Mouse (Mus musculus) limb, embryonic 12.5 days (tissue): Measurements from ENCODE around the gene Olah. TPM values are rescaled to one million over a fixed set of nuclear protein-coding genes. Genes with fewer than 3 reads are reported as not detected.

Experiments
- ATAC-seq: fragments of 200-750 bp; cut with Nextera tagmentation; 2 replicates; pipeline ENCODE4 v1.8.0; 2017; ENCODE audit warnings: low read depth, moderate TSS enrichment; ENCODE audit not compliant: insufficient number of reproducible peaks, insufficient read depth, low FRiP score, low TSS enrichment
- H3K27ac ChIP-seq: fragments of 300-500 bp; sonication (generic); 2 replicates; pipeline ENCODE4 v1.5.1; 2016; ENCODE audit warnings: mild to moderate bottlenecking, moderate library complexity
- H3K27me3 ChIP-seq: fragments of 300-500 bp; sonication (generic); 2 replicates; pipeline ENCODE4 v1.6.1; 2016; ENCODE audit warnings: mild to moderate bottlenecking, moderate library complexity
- H3K36me3 ChIP-seq: fragments of 300-500 bp; sonication (generic); 2 replicates; pipeline ENCODE4 v1.6.1; 2016; ENCODE audit warnings: mild to moderate bottlenecking, moderate library complexity
- H3K4me1 ChIP-seq: fragments of 300-500 bp; sonication (generic); replicated peaks from 2 replicates; pipeline ENCODE4 v1.6.1; 2016
- H3K4me2 ChIP-seq: fragments of 300-500 bp; sonication (generic); 2 replicates; pipeline ENCODE4 v1.6.1; 2016; ENCODE audit warnings: mild to moderate bottlenecking, moderate library complexity
- H3K4me3 ChIP-seq: fragments of 300-500 bp; sonication (generic); replicated peaks from 2 replicates; pipeline ENCODE4 v1.5.1; 2016; ENCODE audit warnings: mild to moderate bottlenecking
- H3K9ac ChIP-seq: fragments of 300-500 bp; sonication (generic); replicated peaks from 2 replicates; pipeline ENCODE4 v1.6.1; 2016; ENCODE audit warnings: mild to moderate bottlenecking, moderate library complexity
- H3K9me3 ChIP-seq: fragments of 300-500 bp; sonication (generic); 2 replicates; pipeline ENCODE4 v1.6.1; 2016; ENCODE audit warnings: mild to moderate bottlenecking, moderate library complexity
- WGBS: fragments of 180-500 bp; shearing (Covaris S2); methylation state at CpG from one replicate; pipeline ENCODE4 v1.1.7; 2016; 5-methylcytosine and 5-hydroxymethylcytosine counted together
- polyA plus RNA-seq: library from polyadenylated mRNA; unstranded; fragments of >200 nt; fragmentation: Nextera tagmentation; extraction: Ambion mirVana; gene quantifications from 2 replicates; pipeline ENCODE4 v1.2.1, GENCODE M21; 2016

The Olah gene
- polyA plus RNA-seq, 1 experiment from 2014 or later, result not detected

DNA sequence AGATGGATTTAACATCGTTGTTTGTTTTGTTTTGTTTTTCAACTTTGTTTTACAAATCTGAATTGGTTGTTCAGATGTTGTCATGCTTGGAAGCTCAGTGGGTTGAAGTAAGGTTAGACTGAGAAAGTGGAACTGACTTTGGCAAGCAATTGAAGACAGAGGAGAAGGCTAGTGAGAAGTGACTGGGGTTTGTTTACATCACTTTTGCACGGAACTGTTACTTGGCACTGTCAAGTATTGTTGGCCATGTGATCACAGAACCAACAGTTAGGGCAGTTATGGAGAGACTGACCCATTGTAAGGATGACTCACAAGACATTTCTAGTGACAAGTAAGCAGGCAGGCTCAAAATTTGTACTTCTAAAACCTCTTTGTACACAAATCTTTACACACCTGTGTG is 73.9 kb downstream of the Olah start:
- WGBS, result 84% methylated on average over 2 of the region's 2 CpGs
- ATAC-seq, result no peak
- Histone ChIP-seq H3K27ac (no peak overlapping the region), H3K9me3 (no peaks in the 10 kb centered on the region), H3K4me1 (no peaks in the 10 kb centered on the region), H3K9ac (no peak overlapping the region), H3K4me3 (no peak overlapping the region), H3K36me3 (peaks cover 64% of the 10 kb centered on the region), H3K27me3 (no peaks in the 10 kb centered on the region), H3K4me2 (no peak overlapping the region)

DNA sequence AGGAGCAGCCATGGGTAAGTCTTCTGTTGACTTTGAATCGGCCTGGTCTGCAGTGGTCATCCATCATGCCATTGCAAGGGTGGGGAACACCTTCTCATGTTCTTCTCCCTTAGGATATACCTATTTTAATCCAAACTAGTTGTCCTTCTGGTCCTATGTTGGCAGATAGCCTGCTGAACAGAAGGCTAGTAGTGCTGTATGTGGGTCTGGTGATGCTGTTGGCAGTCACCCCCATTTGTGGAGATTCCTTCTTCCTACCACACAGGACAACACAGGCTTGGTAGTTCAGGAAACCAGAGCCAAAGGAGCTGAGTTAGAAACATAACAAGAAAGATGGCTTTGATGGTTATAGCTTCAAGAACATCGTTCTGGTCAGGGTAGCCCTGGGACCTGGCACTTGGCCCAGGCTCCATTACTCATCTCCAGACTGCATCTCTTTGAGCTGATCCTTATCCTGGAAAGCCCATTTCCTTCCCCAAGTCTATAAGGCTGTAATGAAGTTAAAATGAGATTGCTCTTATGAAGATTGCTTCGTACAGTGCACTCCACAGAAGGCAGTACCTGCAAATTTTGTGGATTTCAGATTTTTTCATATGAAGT is 91.5 kb downstream of the Olah start:
- Histone ChIP-seq H3K27me3 (no peaks in the 10 kb centered on the region), H3K4me2 (no peak overlapping the region), H3K36me3 (peaks cover 10% of the 10 kb centered on the region), H3K4me1 (no peaks in the 10 kb centered on the region), H3K27ac (no peak overlapping the region), H3K9ac (no peak overlapping the region), H3K9me3 (no peaks in the 10 kb centered on the region), H3K4me3 (no peak overlapping the region)
- ATAC-seq, result no peak
- 85% methylated on average over 3 of the region's 3 CpGs for WGBS

DNA sequence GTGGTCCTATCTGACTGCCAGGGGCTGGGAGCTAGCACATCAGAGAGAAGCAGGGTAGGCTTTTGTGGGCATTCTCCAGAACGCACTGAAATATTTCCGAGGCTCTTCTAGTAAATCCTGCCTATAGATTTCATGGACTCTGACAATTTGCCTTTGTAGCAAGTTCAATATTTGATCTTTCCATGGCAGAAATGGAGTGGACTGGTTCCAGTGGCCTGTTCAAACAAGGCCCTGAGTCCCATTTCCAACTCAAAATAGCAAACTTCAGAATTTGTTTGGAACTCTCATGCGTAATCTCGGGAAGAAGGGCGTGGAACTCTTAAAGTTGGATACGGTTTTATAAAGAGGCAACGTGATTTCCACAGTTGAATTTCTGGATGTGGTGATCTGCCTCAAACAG is 101.2 kb downstream of the Olah start:
- Histone ChIP-seq H3K36me3 (no peaks in the 10 kb centered on the region), H3K27ac (no peak overlapping the region), H3K9ac (no peak overlapping the region), H3K4me2 (no peak overlapping the region), H3K27me3 (no peaks in the 10 kb centered on the region), H3K9me3 (no peaks in the 10 kb centered on the region), H3K4me3 (no peak overlapping the region), H3K4me1 (no peaks in the 10 kb centered on the region)
- WGBS, result 92% methylated on average over 7 of the region's 7 CpGs
- no peak for ATAC-seq

DNA sequence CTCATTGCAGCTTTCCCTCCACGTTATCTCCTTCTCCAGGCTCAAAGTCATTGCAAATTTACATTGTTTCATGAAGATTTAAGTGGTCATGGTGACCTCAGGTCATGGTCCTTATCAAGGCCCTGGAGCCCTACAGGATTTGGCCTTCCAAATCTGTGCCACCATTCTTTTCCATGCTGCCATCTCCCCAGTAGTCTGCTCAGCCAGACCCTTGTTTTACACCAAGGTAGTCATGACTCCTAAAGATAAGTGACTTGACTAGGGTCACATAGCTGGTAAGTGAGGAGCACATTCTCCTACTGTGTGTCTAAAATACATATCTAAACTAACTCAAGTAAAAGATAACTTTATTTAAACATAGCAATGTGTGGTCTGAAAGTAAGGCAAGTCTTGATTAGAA is 104.8 kb downstream of the Olah start:
- Histone ChIP-seq H3K36me3 (no peaks in the 10 kb centered on the region), H3K4me2 (no peak overlapping the region), H3K4me3 (no peak overlapping the region), H3K9me3 (no peaks in the 10 kb centered on the region), H3K4me1 (no peaks in the 10 kb centered on the region), H3K9ac (no peak overlapping the region), H3K27me3 (no peaks in the 10 kb centered on the region), H3K27ac (no peak overlapping the region)
- WGBS, result 84% methylated on average over 1 of the region's 1 CpGs
- no peak for ATAC-seq

Other genes starting within 250 kb of the Olah start
- 35.2 and 38.6 TPM in 2 replicates for gene Nmt2, start 113.0 kb downstream of the Olah start, polyA plus RNA-seq
- 17.4 and 20.7 TPM in 2 replicates for gene Rpp38, start 64.6 kb downstream of the Olah start, polyA plus RNA-seq
- gene Acbd7, start 61.0 kb downstream of the Olah start, polyA plus RNA-seq, result 0.60 TPM in 1 of 2 replicates, not detected in the other
- gene Meig1, start 25.4 kb upstream of the Olah start, polyA plus RNA-seq, result not detected in 2 replicates
- 6.5 and 7.1 TPM in 2 replicates for gene Dclre1c, start 26.9 kb upstream of the Olah start, polyA plus RNA-seq
- 34.2 and 37.9 TPM in 2 replicates for gene Suv39h2, start 77.8 kb upstream of the Olah start, polyA plus RNA-seq
- gene Gm45902, start 115.6 kb upstream of the Olah start, polyA plus RNA-seq, result 8.2 and 8.4 TPM in 2 replicates
- gene Hspa14, start 115.6 kb upstream of the Olah start, polyA plus RNA-seq, result 116 and 118 TPM in 2 replicates
- 0.09 and 0.24 TPM in 2 replicates for gene Cdnf, start 115.8 kb upstream of the Olah start, polyA plus RNA-seq
- gene Fam107b, start 173.3 kb upstream of the Olah start, polyA plus RNA-seq, result 35.4 and 40.4 TPM in 2 replicates